Mouse (Mus musculus) brown adipose tissue, adult 24 weeks (tissue): Measurements from ENCODE around the gene Htr1d. TPM values are rescaled to one million over a fixed set of nuclear protein-coding genes. Genes with fewer than 3 reads are reported as not detected.

Experiments
- H3K27ac ChIP-seq: fragments of 200-500 bp; replicated peaks from 2 replicates; pipeline ENCODE4 v1.5.1; 2012; ENCODE audit warnings: low read depth, mild to moderate bottlenecking, low read length
- H3K4me1 ChIP-seq: fragments of 200-500 bp; 2 replicates; pipeline ENCODE4 v1.6.1; 2012; ENCODE audit warnings: low read length, mixed read lengths; ENCODE audit not compliant: control insufficient read depth, insufficient read depth, insufficient read length
- H3K4me3 ChIP-seq: fragments of 200-500 bp; 2 replicates; pipeline ENCODE4 v1.5.1; 2012; ENCODE audit warnings: low read depth, mild to moderate bottlenecking, low read length, moderate library complexity; ENCODE audit not compliant: insufficient read depth
- polyA plus RNA-seq: library from polyadenylated mRNA; stranded (reverse); fragments of >200 nt; gene quantifications from 2 replicates; pipeline ENCODE4 v1.2.4, GENCODE M21; 2012; ENCODE audit not compliant: missing spikeins, insufficient read depth, insufficient read length

Gene Htr1d
- polyA plus RNA-seq, 1 experiment: not detected

GRCm38 (mm10) chr4:136462086-136462838 lies 38.9 kb downstream of the Htr1d start, which contains the start of gene 6030445D17Rik:
Gene 6030445D17Rik, plus strand, starts transcription at chr4:136462250.
- H3K4me3 ChIP-seq: peak within 1 kb of the TSS; percentile 88
- H3K27ac ChIP-seq: peak within 1 kb of the TSS; percentile 90
- peaks cover 33% of the 10 kb centered on the region for H3K4me1 ChIP-seq

- peaks cover 35% of the 10 kb centered on the region for H3K4me1 ChIP-seq
- H3K27ac ChIP-seq: peak overlapping the region; percentile 89
- peak overlapping the region; percentile 88 for H3K4me3 ChIP-seq
These were observed 39.5 kb downstream of the Htr1d start for GRCm38 (mm10) chr4:136462839-136463178.

DNA sequence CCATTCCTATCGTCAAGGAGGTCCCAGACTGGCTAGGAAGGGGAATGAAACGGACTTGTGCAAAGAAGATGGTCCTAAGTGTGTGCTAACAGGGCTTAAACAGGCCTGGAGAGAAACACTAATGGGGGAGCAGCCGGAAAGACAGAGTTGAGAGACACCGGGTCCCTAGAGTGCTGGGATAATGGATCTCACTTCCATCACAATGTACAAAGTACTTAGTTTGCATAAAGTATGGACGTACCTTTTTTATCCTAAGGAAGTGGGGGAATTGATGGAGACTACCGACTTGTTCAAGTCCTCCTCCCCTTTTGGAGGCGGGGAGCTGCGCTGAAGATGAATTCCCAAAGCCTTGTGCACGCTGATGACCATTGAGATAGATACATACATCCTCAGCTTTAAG lies 40.1 kb downstream of the Htr1d start:
- H3K4me3 ChIP-seq: peak overlapping the region; percentile 88
- peak overlapping the region; percentile 89 for H3K27ac ChIP-seq
- H3K4me1 ChIP-seq: peaks cover 37% of the 10 kb centered on the region

DNA sequence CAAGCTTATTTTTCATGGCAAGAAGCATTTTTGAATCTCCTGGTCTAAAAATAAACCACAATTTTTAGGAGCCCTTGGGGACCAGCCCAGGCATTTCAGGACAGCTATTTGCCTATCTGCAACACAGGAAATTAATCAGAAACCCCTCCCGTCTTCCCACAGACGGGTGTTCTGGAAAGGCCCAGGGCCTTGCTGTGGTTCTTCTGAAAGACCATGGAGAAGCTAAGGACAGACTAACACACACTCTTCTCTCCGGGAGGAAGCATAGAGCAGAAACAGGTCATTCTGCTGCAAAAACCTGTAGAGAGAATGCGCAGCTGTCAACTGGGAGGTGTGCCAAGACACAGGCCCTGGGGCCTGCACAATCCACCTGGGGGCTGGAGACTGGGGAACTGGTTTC lies 42.9 kb downstream of the Htr1d start:
- Histone ChIP-seq H3K4me1 (peaks cover 42% of the 10 kb centered on the region), H3K27ac (peak overlapping the region; percentile 65), H3K4me3 (no peak overlapping the region)

DNA sequence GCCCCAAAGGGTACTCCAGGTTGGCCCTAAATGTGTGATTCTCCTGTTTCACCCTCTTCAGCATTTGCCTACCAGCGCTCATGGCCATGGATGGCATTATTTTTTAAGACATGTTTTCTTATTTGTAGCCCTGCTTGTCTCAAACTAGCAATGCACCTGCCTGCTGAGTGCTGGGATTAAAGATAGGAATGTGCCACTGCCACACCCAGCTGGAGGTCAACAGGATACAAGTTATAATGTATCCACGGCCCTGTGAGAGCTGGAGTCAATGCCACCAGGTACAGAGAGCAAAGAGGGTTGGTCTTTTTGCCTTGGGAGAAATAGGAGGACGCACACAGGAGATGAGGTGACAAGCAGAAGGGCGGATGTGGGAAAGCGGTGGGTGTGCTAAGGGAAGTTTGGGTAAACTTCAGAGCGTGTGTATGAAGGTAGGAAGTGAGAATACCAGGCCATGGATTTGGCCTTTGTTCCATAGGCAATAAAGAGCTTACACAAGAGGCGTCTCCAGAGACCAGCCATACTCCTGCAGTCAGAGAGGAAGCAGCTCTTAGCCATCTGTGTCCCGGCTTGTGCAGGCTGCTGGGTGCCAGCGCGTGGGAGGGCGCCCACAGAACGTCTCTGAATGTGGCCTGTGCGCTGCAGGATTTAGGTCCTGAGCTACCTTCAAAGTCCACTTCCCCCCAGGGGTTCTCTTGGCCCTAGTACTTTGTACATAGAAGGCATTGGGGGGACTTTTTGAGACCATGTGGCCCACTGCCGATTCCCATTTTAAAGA lies 45.4 kb downstream of the Htr1d start:
- peaks cover 39% of the 10 kb centered on the region for H3K4me1 ChIP-seq
- peak overlapping the region; percentile 79 for H3K27ac ChIP-seq
- H3K4me3 ChIP-seq: peak overlapping the region; percentile 49; the same call in 1 of the 2 replicates

GRCm38 (mm10) chr4:136469371-136469903 lies 46.1 kb downstream of the Htr1d start, which contains the start of gene Luzp1:
Gene Luzp1, plus strand, starts transcription at chr4:136469761.
- H3K4me1 ChIP-seq: peaks cover 37% of the 10 kb centered on the region
- peak within 1 kb of the TSS; percentile 94 for H3K27ac ChIP-seq
- peak within 1 kb of the TSS; percentile 71 for H3K4me3 ChIP-seq

- Histone ChIP-seq H3K27ac (peak overlapping the region; percentile 94), H3K4me3 (peak overlapping the region; percentile 71), H3K4me1 (peaks cover 34% of the 10 kb centered on the region)
These were observed 46.6 kb downstream of the Htr1d start for GRCm38 (mm10) chr4:136469941-136470346.

DNA sequence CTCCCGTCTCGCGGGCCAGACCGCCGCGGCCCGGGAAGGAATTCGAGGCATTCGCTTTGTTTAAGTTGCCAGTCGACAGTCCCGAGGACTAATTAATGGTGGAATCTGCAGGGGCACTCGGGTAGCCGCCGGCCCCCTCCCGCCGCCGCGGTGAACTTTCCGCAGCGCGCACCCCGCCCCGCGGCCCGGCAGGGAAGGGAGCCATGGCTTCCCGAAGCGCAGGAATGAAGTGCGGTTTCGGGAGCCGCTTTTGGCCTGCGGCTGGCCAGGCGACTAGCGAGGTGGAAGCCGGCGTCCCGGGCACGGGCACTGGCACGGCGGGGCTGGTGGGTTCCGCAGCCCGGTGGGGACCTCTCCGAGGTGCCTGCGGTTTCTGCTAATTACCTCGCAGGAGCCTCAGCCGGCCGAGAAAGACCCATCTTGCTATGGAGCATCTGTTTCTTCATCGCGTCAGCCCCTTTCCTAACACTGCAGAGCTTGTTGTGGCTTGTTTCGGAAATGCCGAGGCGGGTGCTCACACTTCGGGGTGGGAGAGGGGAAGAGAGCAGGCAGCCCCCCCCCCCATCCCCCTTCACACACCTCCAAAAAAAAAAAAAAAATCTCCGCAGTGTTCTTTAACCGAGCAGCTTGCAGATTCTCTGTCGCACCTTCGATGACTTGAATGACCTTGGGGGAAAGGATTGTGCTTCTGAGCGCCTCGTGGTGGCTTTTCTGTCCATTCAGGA lies 47.2 kb downstream of the Htr1d start:
- Histone ChIP-seq H3K4me1 (peaks cover 30% of the 10 kb centered on the region), H3K4me3 (peak overlapping the region; percentile 71), H3K27ac (peak overlapping the region; percentile 94)

DNA sequence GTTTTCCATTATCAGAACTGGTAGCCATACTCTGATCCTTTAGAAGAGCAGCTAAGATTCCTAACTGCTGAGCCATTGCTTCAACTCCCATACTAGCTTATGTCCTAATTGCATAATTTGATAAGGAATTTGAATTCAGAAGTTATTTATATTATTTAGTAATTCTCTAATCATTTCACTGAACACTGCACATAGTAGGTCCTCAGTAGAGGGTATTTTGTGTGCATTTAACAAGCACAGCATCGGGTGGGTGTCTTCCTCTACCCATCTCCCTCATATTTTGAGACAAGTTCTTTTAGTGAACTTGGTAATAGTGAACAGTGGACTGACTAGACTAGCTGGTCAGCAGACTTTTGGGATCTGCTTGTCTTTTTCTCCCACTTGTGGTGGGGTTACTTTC lies 53.4 kb downstream of the Htr1d start:
- peaks cover 7% of the 10 kb centered on the region for H3K4me1 ChIP-seq
- H3K27ac ChIP-seq: no peak overlapping the region
- no peak overlapping the region for H3K4me3 ChIP-seq

- Histone ChIP-seq H3K27ac (no peak overlapping the region), H3K4me3 (no peak overlapping the region), H3K4me1 (no peaks in the 10 kb centered on the region)
These were observed 63.2 kb downstream of the Htr1d start for GRCm38 (mm10) chr4:136486549-136486948.

Other genes starting within 250 kb of the Htr1d start
- 1.0 and 1.2 TPM in 2 replicates for gene Asap3, start 217.2 kb upstream of the Htr1d start, polyA plus RNA-seq
- gene Tcea3, start 175.8 kb upstream of the Htr1d start, polyA plus RNA-seq: 10.3 and 11.6 TPM in 2 replicates
- gene Zfp46, start 138.8 kb upstream of the Htr1d start, polyA plus RNA-seq: 3.9 and 6.9 TPM in 2 replicates
- 34.6 and 36.9 TPM in 2 replicates for gene Hnrnpr, start 112.6 kb upstream of the Htr1d start, polyA plus RNA-seq
- not detected in 2 replicates for gene 6030445D17Rik, start 38.7 kb downstream of the Htr1d start, polyA plus RNA-seq
- 21.0 and 34.3 TPM in 2 replicates for gene Luzp1, start 46.2 kb downstream of the Htr1d start, polyA plus RNA-seq
- gene Kdm1a, start 179.2 kb downstream of the Htr1d start, polyA plus RNA-seq: 12.9 TPM in 2 replicates
- gene Tex46, start 186.9 kb downstream of the Htr1d start, polyA plus RNA-seq: not detected in 2 replicates
- gene Lactbl1, start 199.1 kb downstream of the Htr1d start, polyA plus RNA-seq: not detected in 2 replicates